Mouse (Mus musculus) kidney, adult 11 months (tissue): ENCODE results near the gene Sec61g.
"Not testable (repeated sequence)": the region's sequence is repeated elsewhere in the genome, so short reads cannot be mapped to it uniquely, and the experiment has no call there.

Experiments
- DNase-seq: peaks from one replicate; pipeline ENCODE4 v3.0.0; 2022

The Sec61g gene

GRCm38 (mm10) chr11:16508052-16508654, at the start of gene Sec61g:
Gene Sec61g (minus strand): TSS chr11:16508484.
- DNase-seq = peak; percentile 91

- no peak for DNase-seq
Observed at GRCm38 (mm10) chr11:16546421-16547163, 38.3 kb upstream of the Sec61g start.

- DNase-seq = no peak
Observed at GRCm38 (mm10) chr11:16537379-16537778, 29.1 kb upstream of the Sec61g start.

- DNase-seq = no peak
Observed at GRCm38 (mm10) chr11:16534582-16535553, 26.6 kb upstream of the Sec61g start.

GRCm38 (mm10) chr11:16532877-16533276, 24.6 kb upstream of the Sec61g start:
- no peak for DNase-seq

GRCm38 (mm10) chr11:16528909-16529308, 20.6 kb upstream of the Sec61g start:
- DNase-seq = no peak

- DNase-seq = no peak
Observed at GRCm38 (mm10) chr11:16528391-16528790, 20.1 kb upstream of the Sec61g start.

- no peak for DNase-seq
Observed at GRCm38 (mm10) chr11:16527743-16528142, 19.5 kb upstream of the Sec61g start.

- no peak for DNase-seq
Observed at GRCm38 (mm10) chr11:16526467-16526866, 18.2 kb upstream of the Sec61g start.

GRCm38 (mm10) chr11:16525724-16526123, 17.4 kb upstream of the Sec61g start:
- DNase-seq = no peak

- no peak for DNase-seq
Observed at GRCm38 (mm10) chr11:16524917-16525640, 16.8 kb upstream of the Sec61g start.

GRCm38 (mm10) chr11:16515081-16515480, 6.8 kb upstream of the Sec61g start:
- DNase-seq = not testable (repeated sequence)

GRCm38 (mm10) chr11:16514221-16514620, 5.9 kb upstream of the Sec61g start:
- DNase-seq = not testable (repeated sequence)

GRCm38 (mm10) chr11:16507385-16508051, 766 bp downstream of the Sec61g start:
- DNase-seq = no peak

GRCm38 (mm10) chr11:16505999-16506398, 2.3 kb downstream of the Sec61g start:
- DNase-seq = no peak

- no peak for DNase-seq
Observed at GRCm38 (mm10) chr11:16503150-16503549, 5.1 kb downstream of the Sec61g start.

GRCm38 (mm10) chr11:16502744-16503143, 5.5 kb downstream of the Sec61g start:
- no peak for DNase-seq

GRCm38 (mm10) chr11:16498756-16499680, 9.3 kb downstream of the Sec61g start:
- DNase-seq = no peak
